Mouse (Mus musculus) liver, embryonic 16.5 days (tissue): ENCODE measurements at regions not wholly inside any gene's neighbourhood (a gene's known extent, or its start where the extent isn't known, plus 50 kb on each side); places are given as distances from the start of the nearest gene placed in this dataset.

ENCODE experiments used
- ATAC-seq: fragments of 200-750 bp; cut with Nextera tagmentation; 2 replicates; pipeline ENCODE4 v1.8.0; 2017; ENCODE audit warnings: low read depth, mild to moderate bottlenecking, moderate number of reproducible peaks, moderate library complexity
- H3K27ac ChIP-seq: fragments of 300-500 bp; sonication (generic); 2 replicates; pipeline ENCODE4 v1.5.1; 2014; ENCODE audit warnings: mild to moderate bottlenecking, low read length
- H3K27me3 ChIP-seq: fragments of 300-500 bp; sonication (generic); 2 replicates; pipeline ENCODE4 v1.6.1; 2014; ENCODE audit warnings: low read depth, low read length, mixed read lengths; ENCODE audit not compliant: control insufficient read depth, insufficient read depth
- H3K36me3 ChIP-seq: fragments of 300-500 bp; sonication (generic); 2 replicates; pipeline ENCODE4 v1.6.1; 2014; ENCODE audit warnings: mild to moderate bottlenecking; ENCODE audit not compliant: control insufficient read depth, insufficient read depth
- H3K4me1 ChIP-seq: fragments of 300-500 bp; sonication (generic); 2 replicates; pipeline ENCODE4 v1.6.1; 2014; ENCODE audit warnings: low read depth, low read length, mixed read lengths; ENCODE audit not compliant: control insufficient read depth
- H3K4me2 ChIP-seq: fragments of 300-500 bp; sonication (generic); 2 replicates; pipeline ENCODE4 v1.6.1; 2014; ENCODE audit warnings: low read depth, low read length, mixed read lengths
- H3K4me3 ChIP-seq: fragments of 300-500 bp; sonication (generic); 2 replicates; pipeline ENCODE4 v1.5.1; 2014; ENCODE audit warnings: low read depth, mild to moderate bottlenecking, low read length
- H3K9ac ChIP-seq: fragments of 300-500 bp; sonication (generic); 2 replicates; pipeline ENCODE4 v1.6.1; 2014; ENCODE audit warnings: low read depth, low read length
- H3K9me3 ChIP-seq: fragments of 300-500 bp; sonication (generic); replicated peaks from 2 replicates; pipeline ENCODE4 v1.6.1; 2016; ENCODE audit warnings: low read length; ENCODE audit not compliant: control insufficient read depth
- WGBS: fragments of 180-500 bp; shearing (Covaris S2); extraction: QIAGEN DNeasy Blood & Tissue Kit; methylation state at CpG from one replicate; pipeline ENCODE4 v1.1.7; 2014; ENCODE audit not compliant: insufficient replicate concordance; 5-methylcytosine and 5-hydroxymethylcytosine counted together

GRCm38 (mm10) chr3:148422205-148422604, 568.1 kb downstream of the Adgrl2 start:
- Histone ChIP-seq H3K27ac (no peak overlapping the region), H3K9me3 (no peaks in the 10 kb centered on the region), H3K27me3 (no peaks in the 10 kb centered on the region), H3K4me2 (no peak overlapping the region), H3K4me1 (peaks cover 5% of the 10 kb centered on the region), H3K36me3 (no peaks in the 10 kb centered on the region), H3K4me3 (no peak overlapping the region), H3K9ac (no peak overlapping the region)
- no peak for ATAC-seq
- 50% methylated on average over 2 of the region's 2 CpGs for WGBS

GRCm38 (mm10) chr3:148420303-148420702, 570.1 kb downstream of the Adgrl2 start:
- H3K36me3 ChIP-seq, result no peaks in the 10 kb centered on the region
- H3K27ac ChIP-seq, result no peak overlapping the region
- no peak overlapping the region for H3K4me3 ChIP-seq
- WGBS, result 38% methylated on average over 5 of the region's 5 CpGs
- H3K27me3 ChIP-seq, result no peaks in the 10 kb centered on the region
- no peaks in the 10 kb centered on the region for H3K9me3 ChIP-seq
- peaks cover 5% of the 10 kb centered on the region for H3K4me1 ChIP-seq
- no peak overlapping the region for H3K9ac ChIP-seq
- ATAC-seq, result no peak
- no peak overlapping the region for H3K4me2 ChIP-seq

GRCm38 (mm10) chr3:148419462-148420074, 570.8 kb downstream of the Adgrl2 start:
- ATAC-seq, result 0 out of 2 replicates have a peak, but pooled peaks have one; percentile 22
- no peak overlapping the region for H3K4me2 ChIP-seq
- no peak overlapping the region for H3K4me3 ChIP-seq
- no peak overlapping the region for H3K9ac ChIP-seq
- H3K27me3 ChIP-seq, result no peaks in the 10 kb centered on the region
- H3K36me3 ChIP-seq, result no peaks in the 10 kb centered on the region
- no peak overlapping the region for H3K27ac ChIP-seq
- no peaks in the 10 kb centered on the region for H3K9me3 ChIP-seq
- 23% methylated on average over 2 of the region's 2 CpGs for WGBS
- peaks cover 5% of the 10 kb centered on the region for H3K4me1 ChIP-seq

- Histone ChIP-seq H3K4me1 (peaks cover 5% of the 10 kb centered on the region), H3K9ac (no peak overlapping the region; the same call in 1 of the 2 replicates), H3K4me2 (no peak overlapping the region), H3K36me3 (no peaks in the 10 kb centered on the region), H3K27me3 (no peaks in the 10 kb centered on the region), H3K4me3 (no peak overlapping the region), H3K9me3 (no peaks in the 10 kb centered on the region), H3K27ac (no peak overlapping the region)
- ATAC-seq, result peak; percentile 69
- 8% methylated on average over 6 of the region's 6 CpGs for WGBS
These were observed 572.3 kb downstream of the Adgrl2 start for GRCm38 (mm10) chr3:148418067-148418466.

- no peaks in the 10 kb centered on the region for H3K27me3 ChIP-seq
- no peak for ATAC-seq
- H3K4me3 ChIP-seq, result no peak overlapping the region
- peaks cover 5% of the 10 kb centered on the region for H3K4me1 ChIP-seq
- H3K9ac ChIP-seq, result no peak overlapping the region
- H3K9me3 ChIP-seq, result no peaks in the 10 kb centered on the region
- 71% methylated on average over 7 of the region's 7 CpGs for WGBS
- H3K27ac ChIP-seq, result no peak overlapping the region
- H3K36me3 ChIP-seq, result no peaks in the 10 kb centered on the region
- no peak overlapping the region for H3K4me2 ChIP-seq
These were observed 574.9 kb downstream of the Adgrl2 start for GRCm38 (mm10) chr3:148415443-148415842.

GRCm38 (mm10) chr3:148413027-148413426, 577.3 kb downstream of the Adgrl2 start:
- Histone ChIP-seq H3K27me3 (no peaks in the 10 kb centered on the region), H3K4me2 (no peak overlapping the region), H3K4me3 (no peak overlapping the region), H3K9me3 (no peaks in the 10 kb centered on the region), H3K4me1 (peaks cover 4% of the 10 kb centered on the region), H3K36me3 (no peaks in the 10 kb centered on the region), H3K9ac (no peak overlapping the region), H3K27ac (no peak overlapping the region)
- ATAC-seq, result no peak
- WGBS, result 19% methylated on average over 1 of the region's 1 CpGs

- Histone ChIP-seq H3K9me3 (no peaks in the 10 kb centered on the region), H3K4me3 (no peak overlapping the region), H3K27me3 (no peaks in the 10 kb centered on the region), H3K4me2 (no peak overlapping the region), H3K4me1 (no peaks in the 10 kb centered on the region), H3K27ac (no peak overlapping the region), H3K9ac (no peak overlapping the region), H3K36me3 (no peaks in the 10 kb centered on the region)
- WGBS, result 31% methylated on average over 1 of the region's 1 CpGs
- no peak for ATAC-seq
These were observed 578.2 kb downstream of the Adgrl2 start for GRCm38 (mm10) chr3:148412191-148412590.

- ATAC-seq, result no peak
These were observed 592.0 kb downstream of the Adgrl2 start for GRCm38 (mm10) chr3:148398349-148398748.

GRCm38 (mm10) chr3:148387550-148387949, 602.8 kb downstream of the Adgrl2 start:
- no peaks in the 10 kb centered on the region for H3K27me3 ChIP-seq
- no peaks in the 10 kb centered on the region for H3K9me3 ChIP-seq
- no peaks in the 10 kb centered on the region for H3K36me3 ChIP-seq
- no peak overlapping the region for H3K4me3 ChIP-seq
- no peak for ATAC-seq
- WGBS, result 65% methylated on average over 6 of the region's 6 CpGs
- no peak overlapping the region for H3K27ac ChIP-seq
- no peaks in the 10 kb centered on the region for H3K4me1 ChIP-seq
- H3K9ac ChIP-seq, result no peak overlapping the region
- no peak overlapping the region for H3K4me2 ChIP-seq

More at GRCm38 (mm10) chr3:148398349-148398748, 592.0 kb downstream of the Adgrl2 start:
- no peak overlapping the region for H3K4me3 ChIP-seq
- H3K36me3 ChIP-seq, result no peaks in the 10 kb centered on the region
- no peaks in the 10 kb centered on the region for H3K27me3 ChIP-seq
- H3K4me1 ChIP-seq, result no peaks in the 10 kb centered on the region
- 44% methylated on average over 7 of the region's 7 CpGs for WGBS
- no peak overlapping the region for H3K4me2 ChIP-seq
- H3K9me3 ChIP-seq, result no peaks in the 10 kb centered on the region
- no peak overlapping the region for H3K9ac ChIP-seq
- H3K27ac ChIP-seq, result no peak overlapping the region
